Mouse (Mus musculus) myocyte (in vitro differentiated cells): ENCODE measurements around the gene Blnk.

Experiments
- CEBPB ChIP-seq: IDR thresholded peaks from 2 replicates; pipeline ENCODE4 v1.6.1; 2011; ENCODE audit warnings: mild to moderate bottlenecking, moderate library complexity; ENCODE audit not compliant: poor library complexity, insufficient read depth, severe bottlenecking
- E2F4 ChIP-seq: IDR thresholded peaks from one replicate; pipeline ENCODE4 v1.6.1; 2011; ENCODE audit warnings: mild to moderate bottlenecking, control low read depth, moderate library complexity; ENCODE audit not compliant: insufficient read depth
- MAX ChIP-seq: IDR thresholded peaks from one replicate; pipeline ENCODE4 v1.6.1; 2011; ENCODE audit warnings: low read depth, mild to moderate bottlenecking, control low read depth
- MYOD1 ChIP-seq, 3 experiments: IDR thresholded peaks; one replicate each; pipeline ENCODE4 v1.6.1; 2011; ENCODE audit warnings: control low read depth in 2 of 3, low read depth in 2 of 3, mild to moderate bottlenecking in 2 of 3, moderate library complexity in 1 of 3; ENCODE audit not compliant: insufficient read length in 2 of 3, control insufficient read depth in 1 of 3
- MYOG ChIP-seq, 3 experiments: IDR thresholded peaks; one replicate each; pipeline ENCODE4 v1.6.1; 2011; ENCODE audit warnings: control low read depth in 2 of 3, low read depth in 2 of 3, mild to moderate bottlenecking in 2 of 3; ENCODE audit not compliant: insufficient read length in 2 of 3, control insufficient read depth in 1 of 3, insufficient read depth in 1 of 3
- POLR2A ChIP-seq: IDR thresholded peaks from one replicate; pipeline ENCODE4 v1.6.1; 2011; ENCODE audit warnings: low read depth, mild to moderate bottlenecking, control low read depth, moderate library complexity; ENCODE audit not compliant: insufficient read length
- POLR2AphosphoS2 ChIP-seq: IDR thresholded peaks from one replicate; pipeline ENCODE4 v1.6.1; 2011; ENCODE audit warnings: low read depth, control low read depth; ENCODE audit not compliant: insufficient read length
- REST ChIP-seq: IDR thresholded peaks from one replicate; pipeline ENCODE4 v1.6.1; 2011; ENCODE audit warnings: mild to moderate bottlenecking, control low read depth, moderate library complexity; ENCODE audit not compliant: insufficient read depth, insufficient read length
- SRF ChIP-seq: IDR thresholded peaks from one replicate; pipeline ENCODE4 v1.6.1; 2011; ENCODE audit warnings: low read depth; ENCODE audit not compliant: control insufficient read depth, insufficient read length
- TCF12 ChIP-seq: IDR thresholded peaks from one replicate; pipeline ENCODE4 v1.6.1; 2011; ENCODE audit warnings: mild to moderate bottlenecking, control low read depth; ENCODE audit not compliant: poor library complexity, insufficient read depth, severe bottlenecking
- USF1 ChIP-seq: IDR thresholded peaks from one replicate; pipeline ENCODE4 v1.6.1; 2011; ENCODE audit warnings: low read depth, mild to moderate bottlenecking, control low read depth, moderate library complexity

DNA sequence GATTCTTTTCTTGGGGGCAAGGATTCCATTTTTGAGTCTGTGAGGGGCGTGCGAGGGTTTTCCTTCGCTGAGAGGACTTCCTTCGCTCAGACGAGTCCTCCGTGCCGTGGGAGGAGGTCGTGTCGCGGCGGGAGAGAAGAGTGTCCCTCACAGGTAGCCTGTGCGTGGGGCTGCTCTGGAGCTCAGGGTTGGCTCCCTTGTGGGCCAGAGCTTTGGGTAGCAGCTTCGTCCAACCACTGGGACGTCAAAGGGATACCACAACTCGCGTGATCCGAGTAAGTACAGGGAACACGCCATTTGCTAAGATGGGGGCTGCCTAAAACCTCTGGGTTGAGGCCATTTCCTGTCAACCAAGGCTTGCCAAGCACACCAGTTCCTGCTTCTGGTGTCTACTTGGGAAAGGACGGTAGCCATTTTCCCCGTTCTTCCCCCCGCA is 100.2 kb downstream of the Blnk start:
- TF ChIP-seq POLR2A (no peak), SRF (no peak), E2F4 (no peak), MYOG (IDR thresholded peaks at IDR 0.05; ENCODE audit: control insufficient read depth in 1 of 3, insufficient read depth in 1 of 3, insufficient read length in 2 of 3, low read depth in 2 of 3) (no peak), CEBPB (no peak), MAX (no peak), POLR2AphosphoS2 (no peak), REST (no peak), TCF12 (no peak), MYOD1 (IDR thresholded peaks at IDR 0.05; ENCODE audit: control insufficient read depth in 1 of 3, insufficient read length in 2 of 3, low read depth in 2 of 3) (no peak), USF1 (no peak)
